Mouse (Mus musculus): ENCODE measurements around the gene Nox4. TPM values are rescaled to one million over a fixed set of nuclear protein-coding genes. Genes with fewer than 3 reads are reported as not detected.

Nox4 gene
- polyA plus RNA-seq, 2 experiments: 0.06 to 0.08 TPM

DNA sequence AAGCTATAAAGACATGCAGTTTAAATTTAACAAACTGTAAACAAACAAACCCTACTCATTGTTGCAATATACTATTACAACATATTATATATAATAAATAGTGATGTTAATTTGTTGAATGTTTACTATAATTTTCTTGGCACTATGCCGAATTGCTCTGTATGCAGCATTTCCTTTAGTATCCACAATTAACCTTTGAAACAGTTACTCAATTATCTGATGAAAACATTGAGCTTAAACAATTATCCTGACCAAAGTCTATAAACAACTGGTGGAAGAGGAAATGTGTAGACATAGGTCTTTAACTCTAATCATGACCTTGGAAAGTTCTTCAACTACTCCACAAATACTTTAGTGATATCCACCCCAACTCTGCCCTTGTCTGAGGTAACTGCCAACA lies 76.2 kb downstream of the Nox4 start:
- H3K4me3 ChIP-seq (ENCODE audit: insufficient read depth in 1 of 2, low read depth in 2 of 2, low read length in 2 of 2): no peak overlapping the region
- DNase-seq (ENCODE audit: low read depth in 3 of 3, low spot score in 3 of 3) (no peak), ATAC-seq (ENCODE audit: insufficient read depth) (no peak)
- no peaks in the 10 kb centered on the region for H3K36me3 ChIP-seq (replicated peaks; ENCODE audit: control insufficient read depth, insufficient read depth, low read depth)
- H3K9me3 ChIP-seq (ENCODE audit: control insufficient read depth, low read length): no peaks in the 10 kb centered on the region
- H3K4me2 ChIP-seq (ENCODE audit: low read depth): no peak overlapping the region
- WGBS (ENCODE audit: insufficient replicate concordance): 61% methylated on average over 1 of the region's 1 CpGs
- TF ChIP-seq CTCF (IDR thresholded peaks at IDR 0.05; ENCODE audit: low read depth) (no peak), EP300 (IDR thresholded peaks at IDR 0.05; ENCODE audit: low read depth) (no peak)
- H3K27me3 ChIP-seq (ENCODE audit: control insufficient read depth, insufficient read depth, low read length): no peaks in the 10 kb centered on the region
- H3K4me1 ChIP-seq (replicated peaks; ENCODE audit: control insufficient read depth in 2 of 2, insufficient read depth in 2 of 2, low read length in 1 of 2): no peaks in the 10 kb centered on the region
- no peak overlapping the region for H3K9ac ChIP-seq (replicated peaks)
- no peak overlapping the region for H3K27ac ChIP-seq

DNA sequence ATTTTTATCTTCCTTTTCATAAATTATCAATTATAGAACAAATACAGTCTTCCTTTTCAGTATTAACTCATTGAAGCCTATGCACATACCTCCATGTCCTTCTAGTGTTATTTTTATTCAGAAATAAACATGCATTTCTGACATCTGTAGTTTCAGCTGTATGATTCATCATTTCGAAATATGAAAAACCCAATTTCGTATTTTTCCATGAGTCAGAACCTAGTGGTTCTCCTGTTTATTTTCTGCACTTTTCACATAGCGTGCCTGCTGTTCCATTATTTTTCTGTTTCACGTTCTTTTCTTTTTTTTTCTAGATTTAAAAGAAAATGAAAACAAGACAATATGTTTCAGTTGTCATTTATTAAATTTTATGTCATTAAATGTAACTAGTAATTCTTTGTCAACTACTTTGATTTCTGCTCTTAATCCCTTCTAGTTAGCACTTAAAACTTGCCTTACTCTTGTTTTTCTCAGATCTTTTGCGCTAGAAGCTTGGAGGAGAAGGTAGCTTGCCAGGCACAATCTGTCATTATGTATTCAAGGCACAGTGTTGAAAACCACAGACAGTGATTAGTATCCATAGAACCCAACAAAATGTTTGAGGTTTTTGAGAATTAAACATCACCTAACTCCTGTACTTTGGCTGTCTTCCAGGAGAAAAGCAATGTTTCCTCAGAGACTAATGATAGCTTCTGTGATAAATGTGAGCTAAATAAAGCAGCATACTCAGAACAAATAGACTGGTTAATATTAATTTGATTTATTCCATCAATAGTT lies 85.1 kb downstream of the Nox4 start:
- no peak overlapping the region for H3K9ac ChIP-seq (replicated peaks)
- no peaks in the 10 kb centered on the region for H3K27me3 ChIP-seq (ENCODE audit: control insufficient read depth, insufficient read depth, low read length)
- DNase-seq (ENCODE audit: low read depth in 3 of 3, low spot score in 3 of 3) (no peak), ATAC-seq (ENCODE audit: insufficient read depth) (no peak)
- H3K4me2 ChIP-seq (ENCODE audit: low read depth): no peak overlapping the region
- 60% methylated on average over 5 of the region's 5 CpGs for WGBS (ENCODE audit: insufficient replicate concordance)
- H3K4me1 ChIP-seq (replicated peaks; ENCODE audit: control insufficient read depth in 2 of 2, insufficient read depth in 2 of 2, low read length in 1 of 2): no peaks in the 10 kb centered on the region
- no peaks in the 10 kb centered on the region for H3K9me3 ChIP-seq (ENCODE audit: control insufficient read depth, low read length)
- H3K4me3 ChIP-seq (ENCODE audit: insufficient read depth in 1 of 2, low read depth in 2 of 2, low read length in 2 of 2): no peak overlapping the region
- H3K36me3 ChIP-seq (replicated peaks; ENCODE audit: control insufficient read depth, insufficient read depth, low read depth): no peaks in the 10 kb centered on the region
- no peak for TF ChIP-seq CTCF (IDR thresholded peaks at IDR 0.05; ENCODE audit: low read depth)
- TF ChIP-seq EP300 (IDR thresholded peaks at IDR 0.05; ENCODE audit: low read depth): no peak
- no peak overlapping the region for H3K27ac ChIP-seq

DNA sequence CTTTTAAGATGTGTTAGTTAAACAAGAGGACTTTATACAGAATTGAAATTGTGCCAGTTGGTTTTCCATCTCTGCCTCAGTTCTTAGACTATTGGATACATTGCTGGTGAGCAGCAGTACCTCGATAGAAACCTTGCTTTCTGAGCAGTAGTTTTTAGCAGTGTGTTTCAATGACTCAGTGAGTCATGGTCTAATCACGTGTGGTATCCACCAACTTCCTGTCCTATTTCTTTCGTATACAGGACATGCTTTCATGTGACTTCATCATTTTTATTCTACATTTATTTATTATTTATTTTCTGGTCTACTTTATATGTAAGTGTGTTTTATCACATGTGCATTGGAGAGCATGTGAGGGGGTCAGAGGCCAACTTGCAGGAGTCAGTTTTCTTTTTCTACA lies 99.7 kb downstream of the Nox4 start:
- H3K4me2 ChIP-seq (ENCODE audit: low read depth): no peak overlapping the region
- TF ChIP-seq CTCF (IDR thresholded peaks at IDR 0.05; ENCODE audit: low read depth): no peak
- no peak for TF ChIP-seq EP300 (IDR thresholded peaks at IDR 0.05; ENCODE audit: low read depth)
- no peak for DNase-seq (ENCODE audit: low read depth in 3 of 3, low spot score in 3 of 3)
- H3K4me3 ChIP-seq (ENCODE audit: insufficient read depth in 1 of 2, low read depth in 2 of 2, low read length in 2 of 2): no peak overlapping the region
- H3K9ac ChIP-seq (replicated peaks): no peak overlapping the region
- H3K4me1 ChIP-seq (replicated peaks; ENCODE audit: control insufficient read depth in 2 of 2, insufficient read depth in 2 of 2, low read length in 1 of 2): no peaks in the 10 kb centered on the region
- no peaks in the 10 kb centered on the region for H3K36me3 ChIP-seq (replicated peaks; ENCODE audit: control insufficient read depth, insufficient read depth, low read depth)
- ATAC-seq (ENCODE audit: insufficient read depth): no peak
- H3K27me3 ChIP-seq (ENCODE audit: control insufficient read depth, insufficient read depth, low read length): no peaks in the 10 kb centered on the region
- H3K9me3 ChIP-seq (ENCODE audit: control insufficient read depth, low read length): no peaks in the 10 kb centered on the region
- H3K27ac ChIP-seq: no peak overlapping the region
- 38% methylated on average over 3 of the region's 3 CpGs for WGBS (ENCODE audit: insufficient replicate concordance)

GRCm38 (mm10) chr7:87352818-87353217 lies 106.9 kb downstream of the Nox4 start:
- Histone ChIP-seq H3K9ac (replicated peaks) (no peak overlapping the region), H3K9me3 (ENCODE audit: control insufficient read depth, low read length) (no peaks in the 10 kb centered on the region), H3K36me3 (replicated peaks; ENCODE audit: control insufficient read depth, insufficient read depth, low read depth) (no peaks in the 10 kb centered on the region), H3K27me3 (ENCODE audit: control insufficient read depth, insufficient read depth, low read length) (no peaks in the 10 kb centered on the region), H3K27ac (no peak overlapping the region), H3K4me1 (replicated peaks; ENCODE audit: control insufficient read depth in 2 of 2, insufficient read depth in 2 of 2, low read length in 1 of 2) (no peaks in the 10 kb centered on the region), H3K4me2 (ENCODE audit: low read depth) (no peak overlapping the region), H3K4me3 (ENCODE audit: insufficient read depth in 1 of 2, low read depth in 2 of 2, low read length in 2 of 2) (no peak overlapping the region)
- TF ChIP-seq EP300 (IDR thresholded peaks at IDR 0.05; ENCODE audit: low read depth) (no peak), CTCF (IDR thresholded peaks at IDR 0.05; ENCODE audit: low read depth) (no peak)
- DNase-seq (ENCODE audit: low read depth in 3 of 3, low spot score in 3 of 3) (no peak), ATAC-seq (ENCODE audit: insufficient read depth) (no peak)
- 42% methylated on average over 2 of the region's 2 CpGs for WGBS (ENCODE audit: insufficient replicate concordance)

DNA sequence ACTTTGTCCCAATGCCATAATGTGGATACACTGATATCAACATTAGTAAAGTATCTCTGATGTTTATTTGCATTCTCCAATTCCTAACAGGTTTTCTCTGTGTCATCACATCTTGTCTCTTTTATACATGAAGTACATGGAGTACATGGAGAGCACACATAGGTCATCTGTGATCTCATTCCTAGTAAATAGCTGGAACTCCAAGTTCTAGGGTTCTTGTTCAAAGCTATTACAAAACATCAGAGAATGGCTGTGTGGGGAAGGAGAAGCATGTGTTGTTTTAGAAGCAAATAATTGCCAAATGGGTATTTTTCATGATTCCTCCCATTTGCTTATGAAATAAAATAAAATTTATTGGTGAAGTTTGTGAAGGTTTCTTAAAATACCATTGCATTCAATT lies 121.9 kb downstream of the Nox4 start:
- Histone ChIP-seq H3K27me3 (ENCODE audit: control insufficient read depth, insufficient read depth, low read length) (no peaks in the 10 kb centered on the region), H3K4me3 (ENCODE audit: insufficient read depth in 1 of 2, low read depth in 2 of 2, low read length in 2 of 2) (no peak overlapping the region), H3K36me3 (replicated peaks; ENCODE audit: control insufficient read depth, insufficient read depth, low read depth) (no peaks in the 10 kb centered on the region), H3K9me3 (ENCODE audit: control insufficient read depth, low read length) (no peaks in the 10 kb centered on the region), H3K4me1 (replicated peaks; ENCODE audit: control insufficient read depth in 2 of 2, insufficient read depth in 2 of 2, low read length in 1 of 2) (no peaks in the 10 kb centered on the region), H3K27ac (no peak overlapping the region), H3K9ac (replicated peaks) (no peak overlapping the region), H3K4me2 (ENCODE audit: low read depth) (no peak overlapping the region)
- ATAC-seq (ENCODE audit: insufficient read depth): no peak
- no peak for DNase-seq (ENCODE audit: low read depth in 3 of 3, low spot score in 3 of 3)
- TF ChIP-seq EP300 (IDR thresholded peaks at IDR 0.05; ENCODE audit: low read depth): no peak
- TF ChIP-seq CTCF (IDR thresholded peaks at IDR 0.05; ENCODE audit: low read depth): no peak
